Mouse (Mus musculus) kidney, postnatal 10 days (tissue): Measurements from ENCODE around the gene Ninj2.
A peak's percentile ranks its signal among the peaks of the same experiment; 100 is the strongest.

Experiments
- DNase-seq: peaks from one replicate; pipeline ENCODE4 v3.0.0; 2021; ENCODE audit warnings: mixed read lengths

The Ninj2 gene

DNA sequence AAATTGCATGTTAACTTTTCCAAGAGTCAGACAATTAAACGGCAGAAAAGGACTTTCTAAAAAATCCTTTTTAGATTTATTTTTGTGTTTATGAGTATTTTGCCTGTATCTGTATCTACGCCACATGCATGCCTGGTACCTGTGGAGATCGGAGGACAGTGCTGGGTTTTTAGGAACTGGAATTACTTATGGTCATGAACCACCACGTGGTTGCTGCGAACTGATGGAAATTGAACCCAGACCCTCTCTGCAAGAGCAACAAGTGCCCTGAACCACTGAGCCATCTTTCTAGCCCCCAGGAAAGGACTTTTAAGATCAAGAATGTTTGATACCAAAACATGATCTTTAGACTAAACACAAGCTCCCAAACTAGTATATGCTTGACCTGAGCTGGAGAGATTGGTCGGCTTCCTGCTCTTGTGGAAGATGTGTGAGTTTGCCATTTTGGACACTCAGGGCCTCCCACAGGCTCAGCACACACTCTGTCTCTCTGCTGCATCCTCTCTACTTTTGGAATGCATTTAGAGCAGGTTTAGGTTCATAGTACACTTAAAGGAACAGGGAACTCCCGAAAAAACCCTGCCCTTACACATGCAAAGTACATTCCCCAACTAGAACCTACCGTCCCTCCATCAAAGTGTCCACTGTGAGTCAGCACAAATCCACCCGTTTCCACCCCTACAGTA is 1.1 kb downstream of the Ninj2 start:
- no peak for DNase-seq

GRCm38 (mm10) chr6:120095096-120095495 is 1.9 kb downstream of the Ninj2 start:
- DNase-seq, result no peak

DNA sequence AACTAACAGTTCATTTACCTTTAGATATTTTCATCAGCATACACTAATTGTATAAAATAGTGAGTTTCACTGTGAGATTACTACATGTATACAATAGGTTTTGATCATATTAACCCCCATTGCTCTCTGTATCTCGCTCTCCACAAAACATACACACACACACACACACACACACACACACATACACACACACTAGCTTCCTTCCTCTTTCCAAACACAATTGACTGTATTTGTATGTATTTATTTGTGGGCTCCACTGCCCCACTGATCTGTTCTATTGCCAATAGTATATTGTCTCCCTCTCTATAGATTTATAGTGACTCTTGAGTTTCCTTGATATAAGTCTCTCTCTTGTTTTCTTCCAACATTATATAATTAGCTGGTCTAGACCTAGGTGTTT is 2.4 kb downstream of the Ninj2 start:
- no peak for DNase-seq

DNA sequence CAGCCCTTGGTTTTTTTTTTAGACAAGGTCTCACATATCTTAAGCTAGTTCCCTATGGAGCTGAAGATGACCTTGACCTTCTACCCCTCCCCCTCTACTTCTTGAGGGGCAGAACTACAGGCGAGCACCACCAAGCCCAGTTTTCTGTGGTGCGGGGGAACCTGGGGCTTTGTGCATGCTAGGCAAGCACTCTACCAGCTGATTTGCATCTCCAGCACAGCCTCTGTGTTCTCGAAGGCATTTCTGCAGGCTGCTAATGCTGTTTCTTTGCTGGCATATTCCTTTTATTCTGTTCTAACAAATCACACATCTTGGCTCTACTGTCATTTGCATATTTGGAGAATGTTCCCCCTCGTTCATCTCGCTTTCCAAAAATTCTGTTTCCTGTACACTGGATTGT is 6.2 kb downstream of the Ninj2 start:
- peak; percentile 26 for DNase-seq

GRCm38 (mm10) chr6:120101221-120101620 is 8.1 kb downstream of the Ninj2 start:
- no peak for DNase-seq

DNA sequence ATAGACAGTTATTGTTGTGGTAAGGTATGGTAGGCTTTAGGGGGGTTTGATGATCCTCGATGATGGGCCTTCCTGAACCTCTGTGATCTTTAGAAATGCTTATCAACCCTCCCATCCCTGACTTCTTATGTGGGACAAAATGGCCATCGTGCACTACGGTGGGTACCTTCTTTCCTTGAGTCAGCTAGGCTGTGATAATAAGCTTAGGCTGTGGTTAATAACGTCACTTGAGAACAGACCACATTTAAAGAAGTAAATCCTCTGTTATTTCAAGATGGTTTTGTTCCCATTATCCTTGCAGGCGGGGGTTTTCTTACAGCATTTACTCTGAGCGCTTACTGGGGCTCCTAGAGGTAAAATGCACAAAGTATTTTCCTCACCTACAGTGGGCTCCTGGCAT is 8.8 kb downstream of the Ninj2 start:
- DNase-seq, result no peak

- no peak for DNase-seq
Observed at GRCm38 (mm10) chr6:120103104-120103503, 10.0 kb downstream of the Ninj2 start.

DNA sequence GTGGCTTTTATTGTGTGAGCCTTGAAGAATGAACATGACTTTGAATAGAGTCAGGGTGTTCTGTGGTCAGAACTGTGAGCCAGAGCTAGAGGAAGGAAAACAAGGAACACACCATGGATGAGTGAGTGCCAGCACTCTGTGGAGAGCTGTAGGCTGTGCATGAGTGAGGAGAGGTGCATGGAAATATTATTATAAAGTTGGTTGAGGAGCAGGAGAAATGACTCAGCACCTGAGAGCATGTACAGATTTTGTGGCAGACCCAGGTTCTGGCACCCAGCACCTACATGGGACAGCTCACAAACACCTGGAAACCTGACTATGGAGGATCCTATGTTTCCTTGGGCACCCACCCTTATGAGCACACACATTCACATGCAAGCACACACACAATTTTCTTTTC is 11.9 kb downstream of the Ninj2 start:
- no peak for DNase-seq

DNA sequence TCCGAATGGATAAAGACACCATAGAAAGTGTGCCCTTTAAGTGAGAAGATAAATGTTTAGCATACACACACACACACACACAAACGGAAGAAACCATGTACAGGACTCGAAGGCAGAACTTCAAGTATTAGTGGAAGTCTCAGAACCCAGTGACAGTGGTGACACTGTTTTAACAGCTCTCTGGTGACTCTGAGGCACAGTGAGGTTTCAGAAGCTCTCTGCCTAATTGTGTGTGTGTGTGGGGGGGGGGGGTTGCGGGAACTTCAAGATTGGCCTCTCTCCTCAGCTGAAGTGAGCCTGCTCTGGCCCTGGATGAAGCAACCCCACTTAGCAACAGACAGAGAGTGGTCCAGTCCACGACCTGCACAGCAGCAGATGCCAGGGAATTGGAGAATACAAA is 14.4 kb downstream of the Ninj2 start:
- no peak for DNase-seq

GRCm38 (mm10) chr6:120108061-120108460 is 14.9 kb downstream of the Ninj2 start:
- no peak for DNase-seq

- DNase-seq, result peak; percentile 83
Observed at GRCm38 (mm10) chr6:120109173-120109572, 16.0 kb downstream of the Ninj2 start.

DNA sequence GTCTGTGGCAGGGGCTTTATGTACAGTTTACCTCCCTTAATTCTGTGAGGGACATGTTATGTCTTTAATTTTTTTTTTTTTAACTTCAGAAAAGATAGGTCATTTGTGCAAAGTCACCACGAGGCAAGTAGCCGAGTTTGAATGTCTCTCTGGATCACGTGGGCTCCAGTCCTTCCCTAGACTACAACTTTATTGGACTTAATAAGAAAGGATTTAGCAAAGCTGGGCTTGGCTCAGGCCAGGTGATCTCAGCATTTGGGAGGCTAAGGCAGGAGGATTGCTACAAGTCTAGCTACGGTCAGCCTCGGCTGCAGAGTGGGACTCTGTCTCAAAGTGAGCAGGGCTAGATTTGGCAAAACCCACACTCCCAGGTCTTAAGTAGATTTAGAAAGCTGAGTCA is 16.8 kb downstream of the Ninj2 start:
- DNase-seq, result no peak

DNA sequence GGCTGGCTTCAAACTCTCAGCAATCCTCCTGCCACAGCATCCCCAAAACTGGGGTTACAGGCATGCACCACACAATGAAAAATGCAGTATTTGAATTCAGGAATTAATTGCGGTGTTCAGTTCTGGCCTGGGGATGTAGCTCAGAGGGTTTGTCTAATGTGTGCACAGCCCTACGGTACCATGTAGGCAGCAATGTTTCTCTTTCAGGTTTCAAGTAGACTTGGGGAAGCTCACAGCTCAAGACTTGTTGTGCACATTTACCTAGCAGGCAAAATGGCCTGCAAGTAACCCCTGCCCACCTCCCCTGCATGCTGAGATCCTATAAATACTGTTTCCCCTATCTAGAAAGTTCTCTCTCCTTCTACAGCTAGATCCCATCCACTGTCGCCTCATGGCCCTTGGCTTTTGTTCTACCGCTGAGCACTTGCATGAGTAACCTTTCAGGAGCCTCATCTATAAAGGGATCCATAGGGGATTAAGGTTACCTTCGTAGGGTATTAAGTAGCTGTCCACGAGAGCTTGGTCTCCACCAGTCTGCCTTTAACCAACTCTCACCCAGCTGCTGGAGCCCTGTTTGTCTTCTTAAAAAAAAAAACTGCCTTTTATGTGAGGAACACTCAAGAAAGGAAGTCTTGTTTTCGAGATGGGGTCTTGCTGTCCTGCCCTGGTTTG is 17.7 kb downstream of the Ninj2 start:
- DNase-seq, result no peak

DNA sequence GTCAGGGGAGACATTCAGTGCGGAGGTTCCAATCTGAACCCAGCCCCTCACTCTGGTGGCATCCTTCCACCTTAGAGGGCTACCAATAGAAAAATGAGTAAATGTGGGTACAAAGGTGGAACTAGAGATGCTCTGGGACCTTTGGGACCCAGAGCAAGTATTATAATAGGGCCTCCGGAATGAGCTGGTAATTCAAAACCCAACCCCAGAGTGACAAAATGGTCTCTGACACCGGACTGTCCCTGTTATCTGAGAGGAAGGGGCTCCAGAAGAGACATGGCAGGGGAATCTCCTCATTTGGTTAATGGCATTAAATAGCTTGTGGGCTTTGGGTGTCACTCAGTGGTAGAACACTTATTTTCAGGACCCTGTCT is 18.2 kb downstream of the Ninj2 start:
- no peak for DNase-seq

DNA sequence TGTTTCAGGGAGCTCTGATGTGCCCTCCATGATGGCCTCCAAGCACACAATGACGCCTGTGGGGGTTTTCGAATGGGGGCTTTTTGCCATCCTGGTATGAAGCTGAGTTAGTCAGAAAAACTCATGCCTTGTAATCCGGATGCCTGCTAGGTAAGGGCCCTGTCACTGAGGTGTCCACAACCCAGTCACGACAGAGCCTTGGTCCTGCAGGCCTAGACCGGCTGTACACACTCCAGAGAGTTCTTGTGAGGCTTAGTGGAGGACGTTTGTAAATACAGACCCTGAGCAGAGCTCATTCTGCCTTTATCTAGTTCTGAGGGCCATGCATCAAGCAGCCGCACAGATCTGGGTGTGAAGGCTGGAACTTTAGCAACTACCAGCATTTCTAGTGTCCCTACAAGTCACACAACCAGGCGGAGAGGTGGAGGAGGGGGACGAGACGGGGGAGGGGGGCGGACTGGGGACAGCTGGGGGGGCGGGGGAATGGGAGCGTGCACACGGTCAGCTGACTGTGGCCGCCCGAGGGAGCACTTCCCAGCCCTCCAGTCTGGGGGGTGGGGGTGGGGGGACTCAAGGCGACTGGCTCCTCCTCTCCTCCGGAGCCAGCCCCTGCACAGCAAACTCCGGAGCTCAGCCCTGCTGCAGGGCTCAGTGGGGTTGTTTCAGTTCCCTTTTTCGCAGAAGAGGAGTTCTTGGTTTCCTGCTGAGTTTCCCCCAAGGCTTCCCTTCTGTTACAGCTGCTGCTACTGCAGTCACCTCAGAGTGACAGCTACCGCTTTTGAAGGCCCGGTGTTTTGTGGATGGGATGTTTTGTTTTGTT is 19.0 kb downstream of the Ninj2 start:
- DNase-seq, result peak; percentile 91

GRCm38 (mm10) chr6:120113856-120114255 is 20.7 kb downstream of the Ninj2 start:
- DNase-seq, result no peak

GRCm38 (mm10) chr6:120114271-120114670 is 21.1 kb downstream of the Ninj2 start:
- no peak for DNase-seq

- peak; percentile 79 for DNase-seq
Observed at GRCm38 (mm10) chr6:120114698-120115097, 21.5 kb downstream of the Ninj2 start.

GRCm38 (mm10) chr6:120115443-120115842 is 22.3 kb downstream of the Ninj2 start:
- DNase-seq, result no peak

DNA sequence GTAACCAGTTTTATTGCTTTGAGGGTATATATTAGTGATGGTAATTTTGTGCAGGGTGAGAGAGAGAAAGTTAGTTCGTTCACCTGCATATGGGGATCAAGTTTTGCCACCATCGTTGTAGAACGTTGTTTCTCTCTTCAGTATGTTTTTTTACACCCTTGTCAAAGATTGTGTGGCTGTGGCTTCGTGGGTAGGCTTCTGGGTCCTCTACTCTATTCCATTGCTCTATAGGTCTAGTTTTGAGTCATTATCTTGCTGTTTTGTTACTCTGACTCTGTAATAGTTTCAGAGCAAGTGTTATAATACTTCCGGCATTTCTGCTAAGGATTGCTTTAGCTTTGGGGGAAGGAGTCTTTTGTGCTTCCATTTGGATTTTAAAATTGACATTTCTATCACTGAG is 26.7 kb downstream of the Ninj2 start:
- DNase-seq, result no peak

GRCm38 (mm10) chr6:120124688-120125087 is 31.5 kb downstream of the Ninj2 start:
- no peak for DNase-seq

GRCm38 (mm10) chr6:120126456-120126855 is 33.3 kb downstream of the Ninj2 start:
- DNase-seq, result no peak

- no peak for DNase-seq
Observed at GRCm38 (mm10) chr6:120127321-120127720, 34.2 kb downstream of the Ninj2 start.

DNA sequence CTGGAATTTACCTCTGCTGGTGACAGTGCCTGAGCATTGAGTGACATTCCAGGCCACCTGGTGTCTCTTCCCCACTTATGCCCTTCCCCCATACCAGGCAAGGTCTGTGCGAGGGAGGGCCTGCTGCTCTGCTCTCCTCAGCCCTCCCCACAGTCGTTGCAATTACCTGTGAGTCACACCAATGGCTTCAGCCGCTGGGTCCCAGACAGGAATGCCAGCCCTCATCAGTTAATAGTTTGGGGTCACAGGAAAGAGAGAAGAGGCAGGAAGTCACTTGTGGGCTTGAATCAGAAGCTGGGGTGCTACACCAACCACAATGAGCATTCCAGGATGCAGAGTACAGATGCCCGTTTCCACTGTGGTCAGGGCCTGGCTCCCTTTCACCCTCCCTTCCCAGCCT is 41.6 kb downstream of the Ninj2 start:
- no peak for DNase-seq
